In genomic region chr10:21196646-21197116, GRCm38 (mm10) we compare ENCODE assay signal across 12 mouse cellular contexts. TPM values are rescaled to one million over a fixed set of nuclear protein-coding genes. Genes with fewer than 3 reads are reported as not detected.
DNase-seq lines count a peak whose midpoint lies in the region; ATAC-seq lines count a peak whose summit lies in the region.
"Had no signal": no experiment of that assay in that cellular context is flagged by ENCODE, and none has a peak within 500 bp of the region (broad histone marks: within the 10 kb centered on the region; RNA-seq: fewer than 3 reads in every experiment).

No protein-coding gene starts in this region.

- no peak overlapping the region for H3K4me3 ChIP-seq in liver, embryonic 11.5 days (ENCODE audit: low read depth, low read length)
- H3K4me3 ChIP-seq in hindbrain, embryonic 12.5 days: no peak overlapping the region
- no peak overlapping the region for H3K4me3 ChIP-seq in kidney, embryonic 16.5 days (ENCODE audit: low read length)
- H3K4me3 ChIP-seq: hindbrain, embryonic 13.5 days; midbrain, embryonic 13.5 days had no signal

- peaks cover 40% of the 10 kb centered on the region for H3K4me1 ChIP-seq in liver, embryonic 11.5 days (replicated peaks; ENCODE audit: control insufficient read depth, insufficient read depth, low read length)
- H3K4me1 ChIP-seq in hindbrain, embryonic 12.5 days: no peaks in the 10 kb centered on the region
- H3K4me1 ChIP-seq in kidney, embryonic 16.5 days (ENCODE audit: insufficient read depth, low read length): no peaks in the 10 kb centered on the region; the same call in 1 of the 2 replicates

- H3K27ac ChIP-seq in liver, embryonic 11.5 days (ENCODE audit: low read depth, low read length): peak overlapping the region; percentile 83
- H3K27ac ChIP-seq in hindbrain, embryonic 12.5 days: no peak overlapping the region
- H3K27ac ChIP-seq in kidney, embryonic 16.5 days (ENCODE audit: low read length): no peak overlapping the region
- H3K27ac ChIP-seq: hindbrain, embryonic 13.5 days; midbrain, embryonic 13.5 days had no signal

- H3K4me2 ChIP-seq in liver, embryonic 11.5 days: peak overlapping the region; percentile 48
- no peak overlapping the region for H3K4me2 ChIP-seq in hindbrain, embryonic 12.5 days (replicated peaks)
- H3K4me2 ChIP-seq in kidney, embryonic 16.5 days (replicated peaks; ENCODE audit: low read depth, low read length): no peak overlapping the region
- H3K4me2 ChIP-seq: hindbrain, embryonic 13.5 days; midbrain, embryonic 13.5 days had no signal

- peak overlapping the region; percentile 54 for H3K9ac ChIP-seq in liver, embryonic 11.5 days (ENCODE audit: low read depth, low read length)
- H3K9ac ChIP-seq in hindbrain, embryonic 12.5 days: no peak overlapping the region
- no peak overlapping the region for H3K9ac ChIP-seq in kidney, embryonic 16.5 days (replicated peaks; ENCODE audit: low read length)
- H3K9ac ChIP-seq: hindbrain, embryonic 13.5 days; midbrain, embryonic 13.5 days had no signal

- H3K36me3 ChIP-seq in liver, embryonic 11.5 days (ENCODE audit: control insufficient read depth, insufficient read depth, low read length): no peaks in the 10 kb centered on the region
- H3K36me3 ChIP-seq in hindbrain, embryonic 12.5 days: no peaks in the 10 kb centered on the region
- no peaks in the 10 kb centered on the region for H3K36me3 ChIP-seq in kidney, embryonic 16.5 days (ENCODE audit: insufficient read depth, low read length)
- H3K36me3 ChIP-seq: hindbrain, embryonic 13.5 days; midbrain, embryonic 13.5 days had no signal

- peak; percentile 81 for ATAC-seq in CD4-positive, CD25-positive, alpha-beta regulatory T cell, adult 4 months
- ATAC-seq in liver, embryonic 11.5 days (replicated peaks; ENCODE audit: low FRiP score): peak; percentile 95
- no peak for ATAC-seq in hindbrain, embryonic 12.5 days (ENCODE audit: low FRiP score)
- ATAC-seq in kidney, embryonic 16.5 days (ENCODE audit: low FRiP score, low TSS enrichment): no peak
- ATAC-seq: midbrain, embryonic 13.5 days had no signal

- no peaks in the 10 kb centered on the region for H3K9me3 ChIP-seq in liver, embryonic 11.5 days (ENCODE audit: control insufficient read depth, low read length)
- 0 out of 2 replicates have a peak, but pooled peaks cover 3% of the 10 kb centered on the region for H3K9me3 ChIP-seq in hindbrain, embryonic 12.5 days (replicated peaks)
- H3K9me3 ChIP-seq in kidney, embryonic 16.5 days (ENCODE audit: low read length): no peaks in the 10 kb centered on the region; the same call in 1 of the 2 replicates
- H3K9me3 ChIP-seq: hindbrain, embryonic 13.5 days; midbrain, embryonic 13.5 days had no signal

- WGBS in liver, embryonic 11.5 days: 35% methylated on average over 8 of the region's 8 CpGs
- WGBS in hindbrain, embryonic 12.5 days: 91% methylated on average over 8 of the region's 8 CpGs
- WGBS in kidney, embryonic 16.5 days: 75% methylated on average over 8 of the region's 8 CpGs

- H3K27me3 ChIP-seq in liver, embryonic 11.5 days (replicated peaks; ENCODE audit: control insufficient read depth, insufficient read depth, low read length): no peaks in the 10 kb centered on the region
- H3K27me3 ChIP-seq in hindbrain, embryonic 12.5 days: no peaks in the 10 kb centered on the region
- H3K27me3 ChIP-seq in kidney, embryonic 16.5 days (ENCODE audit: insufficient read depth, low read length): no peaks in the 10 kb centered on the region
- H3K27me3 ChIP-seq: hindbrain, embryonic 13.5 days; midbrain, embryonic 13.5 days had no signal

- DNase-seq in c-Kit-negative CD71-positive TER-119-positive erythroid progenitor cells, embryonic 14.5 days (ENCODE audit: low read depth, low spot score): peak; percentile 78
- DNase-seq in liver, embryonic 11.5 days (ENCODE audit: low spot score): peak; percentile 70
- DNase-seq in spleen, postnatal 14 days (ENCODE audit: low spot score in 2 of 2): peak; percentile 36 to 42
- no peak for DNase-seq in urinary bladder, adult 18-20 months (ENCODE audit: low spot score in 2 of 2)
- no peak for DNase-seq in layer of hippocampus, adult 9-10 months (ENCODE audit: low spot score)
- DNase-seq: adrenal gland, postnatal 25 days; gastrocnemius, postnatal 25 days had no signal

RNA-seq across cellular contexts. Expression of gene Myb, which starts 35.9 kb away (rescaled TPM):
- 1 to 10 TPM; 6.6 to 7.6 TPM for polyA plus RNA-seq in CD4-positive, CD25-positive, alpha-beta regulatory T cell, adult 4 months (2017; shearing (Covaris generic))
- 40.3 and 42.3 TPM in 2 replicates for polyA plus RNA-seq in liver, embryonic 11.5 days (2014; fragmentation: Nextera tagmentation; extraction: Ambion mirVana)
- polyA plus RNA-seq in hindbrain, embryonic 12.5 days (2016; fragmentation: Nextera tagmentation; extraction: Ambion mirVana): 4.6 and 5.3 TPM in 2 replicates
- 4.0 and 5.7 TPM in 2 replicates for polyA plus RNA-seq in kidney, embryonic 16.5 days (2015; fragmentation: Nextera tagmentation; extraction: Ambion mirVana)

Comparison
In these comparisons a context has a peak if more than half of its experiments do, and no peak if none do; other contexts are left out.
1. ATAC-seq: peak in CD4-positive, CD25-positive, alpha-beta regulatory T cell, adult 4 months (single experiment) and liver, embryonic 11.5 days (single experiment); none in hindbrain, embryonic 12.5 days (single experiment) and kidney, embryonic 16.5 days (single experiment).
2. DNase-seq: peak in c-Kit-negative CD71-positive TER-119-positive erythroid progenitor cells, embryonic 14.5 days (single experiment), liver, embryonic 11.5 days (single experiment) and spleen, postnatal 14 days (2 of 2); none in urinary bladder, adult 18-20 months (0 of 2) and layer of hippocampus, adult 9-10 months (single experiment).